Mouse (Mus musculus) small intestine, adult 2 months (tissue): ENCODE data around the gene Slc2a13. TPM values are rescaled to one million over a fixed set of nuclear protein-coding genes. Genes with fewer than 3 reads are reported as not detected.

Experiments used
- H3K27ac ChIP-seq: fragments of 200-500 bp; 2 replicates; pipeline ENCODE4 v1.5.1; 2012; ENCODE audit warnings: low read depth, low read length, control low read depth, inconsistent platforms; ENCODE audit not compliant: insufficient read depth
- H3K27me3 ChIP-seq: fragments of 200-500 bp; 2 replicates; pipeline ENCODE4 v1.6.1; 2012; ENCODE audit warnings: mild to moderate bottlenecking, moderate library complexity, low read length, inconsistent platforms; ENCODE audit not compliant: control insufficient read depth, insufficient read depth
- H3K36me3 ChIP-seq: fragments of 200-500 bp; 2 replicates; pipeline ENCODE4 v1.6.1; 2012; ENCODE audit warnings: mild to moderate bottlenecking, low read length, control low read depth, inconsistent platforms; ENCODE audit not compliant: control insufficient read depth, insufficient read depth
- H3K4me1 ChIP-seq: fragments of 200-500 bp; 2 replicates; pipeline ENCODE4 v1.6.1; 2012; ENCODE audit warnings: low read length, inconsistent platforms, mixed read lengths; ENCODE audit not compliant: control insufficient read depth, insufficient read depth, insufficient read length
- H3K4me3 ChIP-seq: fragments of 200-500 bp; 2 replicates; pipeline ENCODE4 v1.5.1; 2012; ENCODE audit warnings: low read depth, mild to moderate bottlenecking, control low read depth, inconsistent platforms, low read length, moderate library complexity
- CTCF ChIP-seq: fragments of 200-500 bp; IDR thresholded peaks from 2 replicates; pipeline ENCODE4 v1.5.1; 2012; ENCODE audit warnings: low read depth, mild to moderate bottlenecking, control low read depth, inconsistent platforms, low read length, moderate library complexity, mixed read lengths; ENCODE audit not compliant: insufficient replicate concordance, insufficient read length; ENCODE audit errors: extremely low read depth
- POLR2A ChIP-seq: fragments of 200-500 bp; IDR thresholded peaks from 2 replicates; pipeline ENCODE4 v1.6.1; 2012; ENCODE audit warnings: low read depth, mild to moderate bottlenecking, control low read depth, inconsistent platforms, low read length, moderate library complexity
- WGBS: fragments of 180-500 bp; shearing (Covaris S2); methylation state at CpG from one replicate; pipeline ENCODE4 v1.1.7; 2018; 5-methylcytosine and 5-hydroxymethylcytosine counted together
- polyA plus RNA-seq: library from polyadenylated mRNA; depleted of rRNA; stranded (reverse); fragments of >200 nt; gene quantifications from 2 replicates; pipeline ENCODE4 v1.2.3, GENCODE M21; 2012

The Slc2a13 gene
- polyA plus RNA-seq, 1 experiment, result 0.71 TPM

DNA sequence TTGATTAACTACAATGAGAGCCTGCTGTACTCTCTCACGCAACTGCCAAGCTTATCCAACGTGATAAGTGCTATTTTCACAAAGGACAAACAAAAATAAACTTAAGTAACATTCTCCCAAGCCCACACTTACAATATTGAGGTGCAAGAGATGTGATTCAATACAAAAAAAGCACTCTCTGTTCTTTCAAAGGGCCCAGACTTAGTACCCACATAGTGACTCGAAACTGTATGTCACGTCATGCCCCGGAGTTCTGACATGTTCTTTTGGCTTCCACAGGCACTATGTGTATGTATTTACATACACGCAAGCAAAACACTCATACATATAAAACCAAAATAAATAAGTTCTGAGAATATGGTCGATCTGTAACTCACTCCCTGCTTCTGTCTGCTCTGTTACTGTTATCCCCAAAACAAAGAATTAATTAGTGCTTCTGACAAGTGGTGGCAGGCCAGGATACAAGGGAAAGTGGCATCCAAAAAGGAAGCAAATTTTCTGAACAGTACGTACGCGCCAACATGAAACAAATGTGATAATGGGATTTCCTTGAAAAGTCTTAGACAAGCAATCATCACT lies 109.1 kb downstream of the Slc2a13 start:
- no peak overlapping the region for H3K27ac ChIP-seq
- H3K4me3 ChIP-seq, result no peak overlapping the region
- no peaks in the 10 kb centered on the region for H3K36me3 ChIP-seq
- H3K4me1 ChIP-seq, result no peaks in the 10 kb centered on the region
- H3K27me3 ChIP-seq, result no peaks in the 10 kb centered on the region
- TF ChIP-seq CTCF, result no peak
- TF ChIP-seq POLR2A, result no peak
- WGBS, result 86% methylated on average over 10 of the region's 10 CpGs

DNA sequence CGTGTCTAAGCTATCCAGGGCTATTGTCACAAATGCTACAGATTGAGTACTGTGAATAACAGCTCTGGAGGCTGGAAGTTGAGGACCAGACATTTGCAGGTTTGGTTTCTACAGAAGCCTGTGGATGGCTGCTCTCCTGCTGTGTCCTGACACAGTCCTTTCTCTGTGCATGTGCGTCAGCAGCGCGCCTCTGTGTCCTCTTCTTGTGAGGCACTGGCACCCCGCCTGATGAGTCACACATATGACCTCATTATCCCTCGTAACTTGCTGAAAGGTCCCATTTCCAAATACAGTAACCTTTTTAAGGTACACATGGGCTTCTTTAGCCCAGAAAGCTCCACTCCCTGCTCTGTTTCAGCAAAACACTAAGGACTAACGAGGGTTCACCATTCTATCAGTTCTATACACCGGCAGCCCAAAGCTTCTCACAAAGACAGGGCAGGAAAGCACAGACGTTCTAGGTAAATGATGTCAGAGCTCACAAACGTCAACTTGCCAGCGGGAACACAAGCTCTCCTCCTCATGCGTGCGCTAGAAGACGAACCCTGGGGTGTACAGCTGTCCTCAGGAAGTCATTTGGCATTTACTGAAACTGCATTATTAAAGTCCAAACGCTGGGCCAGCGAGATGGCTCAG lies 109.9 kb downstream of the Slc2a13 start:
- WGBS, result 70% methylated on average over 16 of the region's 16 CpGs
- no peak overlapping the region for H3K4me3 ChIP-seq
- no peaks in the 10 kb centered on the region for H3K27me3 ChIP-seq
- TF ChIP-seq POLR2A (no peak), CTCF (no peak)
- no peak overlapping the region for H3K27ac ChIP-seq
- H3K4me1 ChIP-seq, result no peaks in the 10 kb centered on the region
- H3K36me3 ChIP-seq, result no peaks in the 10 kb centered on the region

DNA sequence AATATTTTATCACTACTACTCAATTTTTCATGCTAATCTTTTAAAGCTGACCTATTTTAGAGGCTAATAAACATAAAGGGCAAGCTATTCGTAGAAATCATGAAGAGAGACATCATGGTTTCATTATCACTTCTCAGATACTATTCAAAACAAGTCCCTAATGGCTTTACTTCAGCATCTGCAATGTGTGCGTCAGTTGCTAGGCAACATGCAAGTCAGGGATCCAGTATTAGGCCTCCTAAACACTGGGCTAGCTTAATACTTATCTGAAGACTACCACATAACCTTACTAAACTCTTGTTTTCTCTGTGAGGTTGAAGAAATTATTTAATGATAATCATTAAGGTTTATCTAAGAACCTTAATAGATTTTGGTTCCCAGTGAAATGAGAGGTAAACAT lies 111.1 kb downstream of the Slc2a13 start:
- Histone ChIP-seq H3K4me1 (no peaks in the 10 kb centered on the region), H3K36me3 (no peaks in the 10 kb centered on the region), H3K27me3 (no peaks in the 10 kb centered on the region), H3K27ac (no peak overlapping the region), H3K4me3 (no peak overlapping the region)
- 39% methylated on average over 2 of the region's 2 CpGs for WGBS
- TF ChIP-seq CTCF (no peak), POLR2A (no peak)

DNA sequence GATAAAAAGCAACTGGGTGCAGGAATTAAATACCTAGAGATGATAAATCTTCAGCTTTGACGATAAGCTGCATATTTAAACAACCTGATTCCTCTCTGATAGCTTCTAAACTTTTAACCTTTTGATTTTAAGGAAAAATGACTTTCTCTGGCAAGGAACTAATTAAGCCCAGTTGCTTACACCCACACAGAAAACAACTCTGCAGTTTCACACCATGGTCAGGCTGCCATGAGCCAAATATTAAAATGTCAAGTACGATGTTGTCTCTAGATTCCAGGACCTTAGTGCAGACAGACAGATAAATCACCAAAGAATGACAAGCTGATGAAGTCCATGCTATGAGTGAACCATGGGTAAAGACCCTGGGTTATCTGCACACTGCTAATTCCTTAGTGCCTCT lies 115.9 kb downstream of the Slc2a13 start:
- Histone ChIP-seq H3K27me3 (no peaks in the 10 kb centered on the region), H3K4me1 (no peaks in the 10 kb centered on the region), H3K27ac (no peak overlapping the region), H3K4me3 (no peak overlapping the region), H3K36me3 (no peaks in the 10 kb centered on the region)
- TF ChIP-seq POLR2A (no peak), CTCF (no peak)
- 56% methylated on average over 2 of the region's 2 CpGs for WGBS

DNA sequence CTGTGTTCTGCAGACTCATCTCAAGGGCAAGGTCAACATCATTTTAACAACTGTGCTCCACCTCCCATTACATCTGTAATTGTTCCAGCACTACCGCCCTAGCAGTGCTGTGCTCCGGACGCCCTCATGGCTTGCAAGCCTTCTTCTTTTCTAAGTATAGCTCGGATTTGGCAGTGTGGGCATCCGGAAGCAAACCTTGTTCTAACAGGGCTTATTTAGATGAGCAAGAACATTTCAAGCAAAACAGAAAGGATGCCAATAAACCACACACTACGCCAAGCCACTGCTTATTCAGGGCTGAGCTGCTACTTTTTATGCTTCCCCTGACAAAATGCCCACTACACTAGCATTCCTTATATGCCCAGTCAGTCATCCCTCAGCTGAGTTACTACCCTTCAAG lies 127.7 kb downstream of the Slc2a13 start:
- Histone ChIP-seq H3K4me1 (no peaks in the 10 kb centered on the region), H3K36me3 (no peaks in the 10 kb centered on the region), H3K27ac (no peak overlapping the region), H3K27me3 (no peaks in the 10 kb centered on the region), H3K4me3 (no peak overlapping the region)
- WGBS, result 84% methylated on average over 6 of the region's 6 CpGs
- TF ChIP-seq CTCF (no peak), POLR2A (no peak)

DNA sequence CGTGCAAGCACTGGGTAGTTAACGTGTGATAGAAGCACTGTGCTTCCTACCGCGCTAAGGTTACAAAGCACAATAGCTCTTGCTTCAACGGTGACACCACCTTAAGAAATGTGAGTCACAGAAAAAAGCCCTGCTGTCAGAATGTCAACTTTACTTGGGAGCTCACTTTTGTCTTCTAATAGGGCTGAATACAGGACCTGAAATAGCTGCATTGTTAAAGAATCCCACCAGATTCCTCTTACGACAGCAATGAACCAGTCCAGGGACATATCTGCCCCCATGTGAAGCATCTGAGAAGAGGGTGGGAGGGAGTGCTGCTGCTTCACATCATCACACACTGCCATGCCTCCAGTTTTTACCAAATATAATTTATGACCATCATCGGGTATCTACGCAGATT lies 129.6 kb downstream of the Slc2a13 start:
- 94% methylated on average over 8 of the region's 8 CpGs for WGBS
- no peaks in the 10 kb centered on the region for H3K4me1 ChIP-seq
- no peaks in the 10 kb centered on the region for H3K27me3 ChIP-seq
- no peaks in the 10 kb centered on the region for H3K36me3 ChIP-seq
- H3K4me3 ChIP-seq, result no peak overlapping the region
- no peak for TF ChIP-seq POLR2A
- TF ChIP-seq CTCF, result no peak
- no peak overlapping the region for H3K27ac ChIP-seq

DNA sequence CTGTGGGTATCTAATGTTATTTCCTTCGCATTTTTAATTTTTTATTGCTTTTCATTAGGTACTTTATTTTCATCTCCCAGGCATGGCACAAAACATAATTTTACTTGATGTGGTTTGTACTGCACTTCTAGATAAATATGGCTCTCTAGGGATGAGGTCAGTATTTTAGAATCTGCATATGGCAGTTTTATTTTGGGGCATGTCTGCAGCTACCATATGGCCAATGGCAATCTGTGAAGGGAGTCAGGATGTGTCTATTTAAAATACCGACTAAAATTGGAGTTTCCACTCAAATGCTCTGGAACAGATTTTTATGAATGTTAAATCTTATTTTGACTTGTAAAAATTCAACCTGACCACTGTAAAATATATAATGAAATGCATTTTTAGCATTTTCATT lies 133.2 kb downstream of the Slc2a13 start:
- H3K4me1 ChIP-seq, result no peaks in the 10 kb centered on the region
- H3K36me3 ChIP-seq, result no peaks in the 10 kb centered on the region
- no peak overlapping the region for H3K27ac ChIP-seq
- TF ChIP-seq POLR2A (no peak), CTCF (no peak)
- 90% methylated on average over 2 of the region's 2 CpGs for WGBS
- no peak overlapping the region for H3K4me3 ChIP-seq
- H3K27me3 ChIP-seq, result no peaks in the 10 kb centered on the region
